8 mouse cellular contexts compared by ENCODE assay signal in the genomic region with DNA sequence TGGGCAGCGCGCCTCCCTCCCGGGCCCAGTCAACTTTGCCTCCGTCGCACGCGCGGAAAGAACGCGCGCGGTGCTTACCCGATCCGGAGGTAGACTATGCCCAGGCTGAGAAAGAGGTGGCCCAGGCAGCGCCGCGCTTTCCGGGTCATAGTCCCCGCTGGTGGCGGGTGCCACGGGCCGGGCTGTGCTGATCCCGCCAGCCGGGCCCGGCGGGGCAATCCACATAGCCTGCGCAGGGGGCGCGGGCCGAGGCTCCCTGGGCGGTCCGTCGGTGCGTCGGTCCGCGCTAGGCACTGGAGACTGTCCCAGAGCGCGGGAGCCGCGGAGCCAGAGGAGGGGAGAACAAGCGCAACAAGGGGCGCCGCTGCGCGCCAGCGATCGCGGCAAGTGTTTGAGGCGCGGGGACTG. TPM values are rescaled to one million over a fixed set of nuclear protein-coding genes. Genes with fewer than 3 reads are reported as not detected.
DNase-seq lines count a peak whose midpoint lies in the region; ATAC-seq and TF ChIP-seq lines count a peak whose summit lies in the region.

A gene (minus strand): TSS at position 403 of the 408 bp plus-strand sequence.

- peaks cover 74% of the 10 kb centered on the region for H3K27me3 ChIP-seq in embryonic facial prominence, embryonic 14.5 days (replicated peaks; ENCODE audit: control insufficient read depth, insufficient read depth, low read length)
- peaks cover 74% of the 10 kb centered on the region for H3K27me3 ChIP-seq in kidney, embryonic 16.5 days (ENCODE audit: insufficient read depth, low read length)

- no peak within 1 kb of the TSS for H3K27ac ChIP-seq in embryonic facial prominence, embryonic 14.5 days (replicated peaks; ENCODE audit: low read depth, low read length)
- no peak within 1 kb of the TSS for H3K27ac ChIP-seq in kidney, embryonic 16.5 days (ENCODE audit: low read length)

- TF ChIP-seq CTCF in brain, embryonic 14.5 days (IDR thresholded peaks at IDR 0.05; ENCODE audit: borderline replicate concordance, extremely low read depth, insufficient read depth, insufficient read length): no peak

- no peak; the same call in none of the 2 replicates for ATAC-seq in embryonic facial prominence, embryonic 14.5 days (ENCODE audit: low read depth)
- ATAC-seq in kidney, embryonic 16.5 days (ENCODE audit: low FRiP score, low TSS enrichment): peak; percentile 36; the same call in 1 of the 2 replicates

- H3K4me2 ChIP-seq in embryonic facial prominence, embryonic 14.5 days (ENCODE audit: low read depth, low read length): peak within 1 kb of the TSS; percentile 97
- peak within 1 kb of the TSS; percentile 95 for H3K4me2 ChIP-seq in kidney, embryonic 16.5 days (replicated peaks; ENCODE audit: low read depth, low read length)

- WGBS in embryonic facial prominence, embryonic 14.5 days: under 1% methylated on average over 31 of the region's 51 CpGs
- WGBS in kidney, embryonic 16.5 days: under 1% methylated on average over 37 of the region's 51 CpGs

- DNase-seq in layer of hippocampus, adult 8-10 months (ENCODE audit: low spot score in 2 of 2): peak in 1 of 2 experiments; percentile 15
- DNase-seq in layer of hippocampus, adult 9-11 months: no peak
- no peak for DNase-seq in brain, embryonic 14.5 days (ENCODE audit: low read depth)
- peak; percentile 8 for DNase-seq in embryonic facial prominence, embryonic 14.5 days (ENCODE audit: low spot score)
- DNase-seq in mesoderm, embryonic 11.5 days (ENCODE audit: low read depth, low spot score): peak; percentile 35
- DNase-seq in spleen, adult 12 weeks (ENCODE audit: low spot score): no peak
- DNase-seq in adipocyte (ENCODE audit: low spot score): no peak

- H3K36me3 ChIP-seq in embryonic facial prominence, embryonic 14.5 days (ENCODE audit: control insufficient read depth, insufficient read depth, low read length): no peaks in the 10 kb centered on the region
- no peaks in the 10 kb centered on the region for H3K36me3 ChIP-seq in kidney, embryonic 16.5 days (ENCODE audit: insufficient read depth, low read length)

- 0 out of 2 replicates have a peak, but pooled peaks have one; percentile 58 for TF ChIP-seq POLR2A in brain, embryonic 14.5 days (IDR thresholded peaks at IDR 0.05; ENCODE audit: borderline replicate concordance, extremely low read depth, insufficient read depth, insufficient read length, poor library complexity, severe bottlenecking)

- no peaks in the 10 kb centered on the region; the same call in none of the 2 replicates for H3K4me1 ChIP-seq in embryonic facial prominence, embryonic 14.5 days (ENCODE audit: control insufficient read depth, insufficient read depth, low read length)
- peaks cover 20% of the 10 kb centered on the region for H3K4me1 ChIP-seq in kidney, embryonic 16.5 days (ENCODE audit: insufficient read depth, low read length)

- peak within 1 kb of the TSS; percentile 46 for H3K9ac ChIP-seq in embryonic facial prominence, embryonic 14.5 days (ENCODE audit: low read depth, low read length)
- H3K9ac ChIP-seq in kidney, embryonic 16.5 days (replicated peaks; ENCODE audit: low read length): peak within 1 kb of the TSS; percentile 23; the same call in 1 of the 2 replicates

- H3K4me3 ChIP-seq in embryonic facial prominence, embryonic 14.5 days (ENCODE audit: low read depth, low read length): peak within 1 kb of the TSS; percentile 51
- peak within 1 kb of the TSS; percentile 53 for H3K4me3 ChIP-seq in kidney, embryonic 16.5 days (ENCODE audit: low read length)

- H3K9me3 ChIP-seq in embryonic facial prominence, embryonic 14.5 days (ENCODE audit: control insufficient read depth, low read length): no peaks in the 10 kb centered on the region
- H3K9me3 ChIP-seq in kidney, embryonic 16.5 days (ENCODE audit: low read length): no peaks in the 10 kb centered on the region

RNA-seq across cellular contexts. Expression of the gene that starts here (rescaled TPM):
- 10 to 100 TPM; 12.9 to 26.9 (median 21.2) TPM for total RNA-seq in layer of hippocampus, adult 8-10 months (2022)
- 18.0 and 21.9 TPM in 2 replicates for polyA plus RNA-seq in brain, embryonic 14.5 days (2012; rRNA removed)
- 0.54 and 1.2 TPM in 2 replicates for polyA plus RNA-seq in embryonic facial prominence, embryonic 14.5 days (2014; fragmentation: Nextera tagmentation; extraction: Ambion mirVana)
- polyA plus RNA-seq in kidney, embryonic 16.5 days (2015; fragmentation: Nextera tagmentation; extraction: Ambion mirVana): 0.14 and 0.44 TPM in 2 replicates

Comparison
In these comparisons a context has a peak if more than half of its experiments do, and no peak if none do; other contexts are left out.
1. Peak in ATAC-seq, H3K4me3 ChIP-seq, H3K9ac ChIP-seq and H3K4me2 ChIP-seq in kidney, embryonic 16.5 days; RNA of the gene not detected or under 1 TPM.
2. DNase-seq: peak in embryonic facial prominence, embryonic 14.5 days (single experiment) and mesoderm, embryonic 11.5 days (single experiment); none in layer of hippocampus, adult 9-11 months (single experiment), brain, embryonic 14.5 days (single experiment), spleen, adult 12 weeks (single experiment) and adipocyte (single experiment).